Mouse (Mus musculus) gastrocnemius, postnatal 10 days (tissue): ENCODE measurements at regions not wholly inside any gene's neighbourhood (a gene's known extent, or its start where the extent isn't known, plus 50 kb on each side); places are given as distances from the start of the nearest gene placed in this dataset.

Source experiments
- DNase-seq: peaks from one replicate; pipeline ENCODE4 v3.0.0; 2021; ENCODE audit warnings: mixed read lengths

DNA sequence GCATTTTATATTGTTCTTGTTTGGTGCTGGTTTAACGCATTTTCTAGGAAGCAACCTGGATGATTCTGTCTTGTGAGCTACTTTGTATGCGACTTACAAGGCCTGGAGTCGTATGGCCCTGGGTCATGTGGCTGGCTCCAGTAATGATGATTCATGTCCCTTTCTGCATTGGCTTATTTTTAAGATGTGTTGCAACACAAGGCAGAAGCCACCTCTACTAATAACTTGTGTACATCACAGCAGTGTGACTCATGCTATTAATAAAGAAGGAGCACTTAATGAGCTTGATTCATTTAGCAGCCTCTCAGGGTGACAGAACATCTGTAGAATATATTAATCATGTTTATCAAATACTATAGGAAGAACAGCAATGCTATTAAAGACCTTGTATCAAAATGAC is 84.0 kb downstream of the Slc5a7 start:
- DNase-seq: no peak

DNA sequence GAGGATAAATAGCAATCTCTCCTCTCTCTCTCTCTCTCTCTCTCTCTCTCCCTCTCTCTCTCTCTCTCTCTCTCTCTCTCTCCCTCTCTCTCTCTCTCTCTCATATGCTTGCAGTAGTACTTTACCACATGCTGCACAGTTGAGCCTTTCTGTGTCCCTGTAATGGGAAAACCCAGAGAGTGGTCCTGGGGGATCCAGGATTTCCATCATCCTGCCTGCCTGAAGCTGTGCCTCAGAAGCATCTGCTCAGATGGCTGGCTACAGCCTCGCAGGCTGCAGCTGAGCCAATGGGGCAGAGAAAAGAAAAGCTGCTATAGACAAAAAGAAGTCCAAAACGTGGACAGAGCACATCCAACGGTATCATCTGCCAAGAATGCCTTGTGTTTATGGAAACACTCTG is 97.1 kb downstream of the Slc5a7 start:
- DNase-seq: no peak

DNA sequence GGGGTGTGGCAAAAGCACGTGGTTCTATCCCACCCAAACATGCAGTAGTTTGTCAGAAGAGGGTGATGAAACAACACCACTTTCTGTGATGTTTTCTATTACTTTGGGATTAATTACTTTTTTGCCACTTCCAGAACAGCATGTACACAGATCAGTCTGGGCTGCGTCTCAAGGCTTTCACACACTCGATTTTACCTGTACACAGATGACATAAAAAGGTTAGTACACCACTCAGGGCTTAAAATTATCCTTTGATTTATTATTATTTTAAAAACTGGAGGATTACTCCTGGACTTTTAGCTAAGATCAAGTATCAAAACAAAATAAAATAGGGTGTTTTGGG is 106.6 kb downstream of the Slc5a7 start:
- no peak for DNase-seq

DNA sequence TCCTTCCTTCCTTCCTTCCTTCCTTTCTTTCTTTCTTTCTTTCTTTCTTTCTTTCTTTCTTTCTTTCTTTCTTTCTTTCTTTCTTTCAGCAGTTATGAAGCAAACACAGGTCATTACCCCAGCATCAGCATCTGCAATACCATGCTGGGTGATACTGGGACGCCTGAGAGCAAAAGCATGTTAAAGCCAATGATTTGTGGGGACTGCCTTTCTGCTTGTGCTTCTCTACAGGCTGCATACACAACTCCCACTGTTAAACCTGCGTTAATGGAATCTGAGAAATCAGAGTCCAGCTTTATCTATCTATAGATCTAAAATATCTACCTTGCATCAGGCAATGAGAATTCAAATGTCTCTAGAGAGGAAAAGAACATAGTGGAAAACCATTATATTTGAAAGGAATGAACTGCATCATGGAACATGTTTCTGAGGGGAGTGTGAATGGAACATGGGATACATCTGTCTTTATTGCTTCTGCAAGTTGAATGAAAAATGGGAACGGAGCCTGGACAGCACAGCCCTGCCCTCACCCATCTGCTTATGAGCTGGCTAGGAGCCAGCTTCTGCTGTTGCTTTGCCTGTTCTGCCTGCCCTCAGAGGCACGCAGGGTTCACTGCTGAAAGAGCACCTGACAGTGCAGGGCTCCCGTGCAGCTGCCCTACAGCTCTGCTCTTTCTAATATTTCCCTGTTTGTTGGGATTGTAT is 107.2 kb downstream of the Slc5a7 start:
- peak; percentile 4 for DNase-seq

DNA sequence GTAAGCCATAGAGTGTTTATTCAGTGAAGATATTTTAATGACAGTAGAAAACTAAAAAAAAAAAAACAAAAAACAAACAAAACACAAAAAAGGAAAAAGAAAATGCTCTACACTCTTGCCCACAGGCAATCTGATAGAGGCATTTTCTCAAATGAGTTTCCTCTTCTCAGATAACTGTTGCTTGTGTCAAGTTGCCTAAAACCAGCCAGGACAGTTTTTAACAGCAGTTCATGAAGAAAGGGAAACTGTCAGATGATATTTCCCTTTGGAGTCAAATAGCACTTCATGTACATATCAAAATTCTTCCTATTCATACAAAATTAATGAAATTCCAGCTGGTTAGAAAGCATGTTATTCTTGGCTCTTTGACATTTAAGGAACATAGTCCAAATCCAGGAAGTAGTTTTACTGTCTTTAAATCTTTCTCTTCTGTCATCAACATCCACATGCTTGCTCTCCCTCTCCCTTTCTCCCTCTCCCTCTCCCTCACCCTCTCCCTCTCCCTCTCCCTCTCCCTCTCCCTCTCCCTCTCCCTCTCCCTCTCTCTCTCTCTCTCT is 109.8 kb downstream of the Slc5a7 start:
- no peak for DNase-seq

DNA sequence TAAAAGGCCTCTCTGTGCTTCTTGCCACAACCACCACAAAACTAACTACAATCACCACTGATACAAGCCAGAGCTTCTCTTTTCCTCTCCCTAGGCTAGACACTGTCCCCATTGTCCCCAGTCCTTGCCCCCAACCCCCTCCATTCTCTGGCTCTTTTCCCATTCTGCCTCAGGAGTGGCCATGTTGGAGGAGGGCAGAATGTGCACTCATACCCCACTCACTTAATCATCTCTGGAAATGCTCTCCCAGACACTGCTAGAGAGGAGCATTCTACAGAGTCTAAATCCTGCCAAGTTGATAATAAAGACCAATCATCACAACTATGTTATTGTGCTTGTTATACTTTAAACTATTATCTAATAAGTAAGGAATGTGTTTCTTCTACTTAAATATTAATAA is 116.8 kb downstream of the Slc5a7 start:
- no peak for DNase-seq

DNA sequence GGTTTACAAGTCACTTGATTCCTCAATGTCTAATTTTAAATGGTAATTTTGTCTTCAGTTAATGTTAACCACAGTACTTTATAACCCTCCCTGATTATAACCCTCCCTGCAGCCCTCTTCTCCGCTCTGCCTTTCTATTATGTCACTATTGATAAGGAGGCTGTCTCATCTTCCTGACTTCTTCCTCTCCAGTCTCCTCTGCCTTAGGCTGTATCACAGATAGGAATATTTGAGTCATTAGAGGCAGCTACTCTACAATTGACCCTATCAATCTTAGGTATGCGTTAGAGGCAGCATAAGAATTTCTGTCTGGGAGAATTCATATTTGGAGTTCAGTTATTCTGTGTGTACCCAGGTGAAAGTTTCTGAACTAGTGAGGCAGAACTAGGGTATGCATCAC is 118.3 kb downstream of the Slc5a7 start:
- DNase-seq: no peak

DNA sequence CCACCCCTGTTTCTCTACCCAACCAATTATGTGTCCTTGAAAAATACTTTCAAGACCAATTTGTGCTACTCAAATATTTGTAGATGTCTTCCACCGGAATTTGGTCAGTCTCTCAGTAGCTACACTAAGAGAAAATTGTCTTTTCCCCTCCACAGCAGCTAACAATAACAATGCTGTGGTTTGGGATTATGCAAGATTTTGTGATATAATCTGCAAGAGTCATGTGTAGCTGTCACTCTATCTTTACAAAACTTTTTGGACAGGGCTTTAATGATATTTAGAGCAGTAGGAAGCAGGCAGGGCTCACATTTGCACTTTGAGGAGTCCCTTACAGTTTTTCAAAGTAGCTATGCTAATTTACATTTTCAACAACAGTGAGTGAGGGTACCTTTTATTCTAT is 128.1 kb downstream of the Slc5a7 start:
- no peak for DNase-seq

DNA sequence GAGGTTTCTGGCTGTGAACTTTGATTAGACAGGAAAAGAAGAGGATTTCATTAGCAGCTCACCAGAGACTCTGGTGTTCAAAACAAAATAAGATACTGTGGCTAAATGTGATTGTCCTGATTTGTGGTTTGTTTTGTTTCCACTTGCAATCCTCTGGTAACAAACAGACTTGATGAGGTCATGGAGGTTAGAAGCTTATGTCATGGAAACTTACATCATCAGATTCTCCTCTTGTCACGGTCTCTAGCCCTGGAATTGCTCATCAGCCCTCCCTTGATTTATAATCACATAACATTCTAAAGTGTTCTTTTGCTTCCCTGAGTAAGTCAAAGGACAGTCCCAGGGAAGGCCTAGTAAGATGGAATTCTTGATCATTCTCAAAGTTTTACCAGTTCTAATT is 130.8 kb downstream of the Slc5a7 start:
- no peak for DNase-seq

DNA sequence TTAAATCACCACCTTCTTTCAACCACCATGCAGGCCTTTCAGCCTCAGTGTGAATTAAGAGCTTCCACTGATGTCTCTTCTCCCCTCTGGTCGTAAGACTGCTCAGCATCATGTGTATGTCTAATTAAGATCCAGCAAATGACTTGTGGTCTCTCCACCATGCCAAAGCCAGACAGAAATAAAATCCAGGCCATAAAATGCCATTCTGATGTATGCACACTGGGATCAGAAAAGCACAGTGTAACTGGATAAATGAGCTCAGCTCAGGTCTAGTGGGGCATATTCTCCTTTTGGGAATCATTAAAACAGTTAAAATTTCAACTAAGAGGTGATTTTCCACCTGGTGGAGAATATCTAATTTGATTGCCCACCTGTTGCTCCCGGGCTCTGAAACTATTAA is 136.5 kb downstream of the Slc5a7 start:
- DNase-seq: no peak

DNA sequence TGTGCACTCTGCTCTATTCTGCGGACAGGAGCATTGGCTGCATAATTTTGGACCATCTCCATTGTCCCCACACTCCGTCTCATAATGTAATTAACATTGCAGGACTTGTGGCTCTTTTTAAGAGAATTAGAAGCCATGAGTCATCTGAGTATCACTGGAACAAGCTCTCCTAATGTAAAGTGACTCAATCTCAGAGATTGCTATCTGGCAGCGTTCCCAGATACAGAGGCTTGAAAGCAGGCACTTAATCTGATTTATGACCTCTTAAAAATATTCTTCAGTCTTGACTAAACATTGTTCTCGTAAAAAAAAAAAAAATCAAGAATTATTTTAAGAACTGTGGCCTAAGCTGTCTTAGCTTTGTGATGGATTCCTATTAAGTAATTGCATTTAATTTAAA is 140.1 kb downstream of the Slc5a7 start:
- peak; percentile 3 for DNase-seq

DNA sequence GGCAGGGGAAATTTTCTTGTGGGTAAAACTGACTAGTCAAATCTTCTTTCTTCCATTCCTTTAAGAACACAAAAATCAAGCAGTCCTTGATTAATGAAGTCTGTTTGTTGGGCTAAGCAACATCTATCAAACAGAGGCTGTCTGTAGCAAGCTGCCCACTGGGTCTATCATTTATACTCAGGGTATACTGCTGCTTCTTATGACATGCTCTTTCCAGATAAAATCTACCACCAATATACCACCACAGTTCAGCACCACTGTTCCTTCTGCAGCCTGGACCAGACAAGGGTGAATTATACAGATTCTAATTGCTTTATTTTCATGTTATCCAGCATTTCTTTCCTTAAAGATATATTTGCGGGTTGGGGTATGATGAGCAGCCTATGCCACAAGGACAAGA is 140.5 kb downstream of the Slc5a7 start:
- no peak for DNase-seq

DNA sequence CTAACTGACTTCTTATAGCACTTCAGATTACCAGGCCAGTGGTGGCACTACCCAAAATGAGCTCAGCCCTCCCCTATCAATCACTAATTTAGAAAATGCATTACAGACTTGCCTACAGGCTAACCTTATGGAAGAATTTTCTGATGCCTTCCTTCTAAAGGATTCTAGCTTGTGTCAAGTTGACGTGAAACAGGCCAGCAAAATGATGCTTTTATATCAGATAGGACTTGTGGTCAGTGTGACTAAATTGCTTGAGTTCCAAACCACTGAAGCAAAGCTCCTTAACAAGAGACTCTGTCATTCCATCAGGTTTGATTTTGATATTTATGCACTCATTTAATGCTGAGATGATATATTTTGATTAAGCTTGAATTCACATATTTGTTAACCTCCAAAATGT is 143.0 kb downstream of the Slc5a7 start:
- no peak for DNase-seq

DNA sequence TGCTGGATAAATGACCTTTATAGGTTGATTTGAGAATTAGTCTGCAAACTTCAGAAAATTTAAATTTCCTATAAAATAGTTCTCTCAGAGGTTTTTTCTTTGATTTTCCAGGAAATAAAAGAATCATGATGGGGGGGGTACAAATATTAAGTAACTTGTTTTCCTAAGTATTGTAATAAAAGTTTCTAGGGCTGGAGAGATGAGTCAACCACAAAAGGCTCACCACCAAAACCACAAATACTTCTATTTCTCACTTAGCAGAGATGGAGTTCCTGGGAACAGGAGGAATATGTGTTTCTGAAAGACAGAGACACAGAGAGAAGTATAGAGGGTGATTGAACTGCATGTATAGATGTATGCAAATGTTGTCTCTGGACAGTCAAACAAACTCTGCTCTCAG is 144.3 kb downstream of the Slc5a7 start:
- no peak for DNase-seq
